Mouse (Mus musculus) G1E (cell line): Measurements from ENCODE around the gene Ksr1. TPM values are rescaled to one million over a fixed set of nuclear protein-coding genes. Genes with fewer than 3 reads are reported as not detected.

Source experiments
- ATAC-seq: 2 replicates; pipeline ENCODE4 v1.8.0; 2016; ENCODE audit warnings: mild to moderate bottlenecking; ENCODE audit not compliant: insufficient number of reproducible peaks, poor library complexity, low FRiP score, severe bottlenecking; ENCODE audit errors: extremely low read depth
- DNase-seq: peaks from one replicate; pipeline ENCODE4 v3.0.0; 2012; ENCODE audit warnings: low spot score
- H3K27me3 ChIP-seq: 2 replicates; pipeline ENCODE4 v1.6.1; 2012; ENCODE audit warnings: mild to moderate bottlenecking, low read length, inconsistent platforms; ENCODE audit not compliant: insufficient read depth
- H3K36me3 ChIP-seq: replicated peaks from 2 replicates; pipeline ENCODE3; 2012; ENCODE audit warnings: mild to moderate bottlenecking, inconsistent platforms
- H3K4me1 ChIP-seq: 2 replicates; pipeline ENCODE4 v1.6.1; 2012; ENCODE audit warnings: low read depth, low read length, inconsistent platforms, mixed read lengths; ENCODE audit not compliant: insufficient read depth
- H3K4me3 ChIP-seq: 2 replicates; pipeline ENCODE4 v1.5.1; 2012; ENCODE audit warnings: low read depth, mild to moderate bottlenecking, inconsistent platforms, low read length, moderate library complexity, mixed read lengths
- H3K9me3 ChIP-seq: replicated peaks from 2 replicates; pipeline ENCODE4 v1.6.1; 2012; ENCODE audit warnings: inconsistent platforms
- CTCF ChIP-seq: IDR thresholded peaks from 2 replicates; pipeline ENCODE4 v1.5.1; 2012; ENCODE audit warnings: low read depth, low read length, inconsistent platforms, mixed read lengths
- GATA1 ChIP-seq: IDR thresholded peaks from 2 replicates; pipeline ENCODE4 v1.6.1; 2012; ENCODE audit warnings: borderline replicate concordance, low read length, inconsistent platforms, mixed read lengths
- GATA2 ChIP-seq: IDR thresholded peaks from 2 replicates; pipeline ENCODE4 v1.6.1; 2012; ENCODE audit warnings: low read depth, low read length, inconsistent platforms, borderline replicate concordance
- POLR2AphosphoS5 ChIP-seq: IDR thresholded peaks from 2 replicates; pipeline ENCODE4 v1.6.1; 2012; ENCODE audit warnings: low read depth, low read length, inconsistent platforms; ENCODE audit not compliant: insufficient replicate concordance
- TAL1 ChIP-seq: conservative IDR thresholded peaks from 2 replicates; pipeline ENCODE4 v1.6.1; 2012; ENCODE audit warnings: low read depth, low read length, inconsistent platforms, mixed read lengths
- polyA plus RNA-seq: library from polyadenylated mRNA; stranded (reverse); fragments of >175 nt; gene quantifications from 2 replicates; pipeline ENCODE4 v1.2.3, GENCODE M21; 2012
- total RNA-seq, 2 experiments: library from RNA; stranded (forward) in 1 of 2; stranded (reverse) in 1 of 2; fragments of 200-1000 nt in 1 of 2; fragments of >200 nt in 1 of 2; fragmentation: Nextera tagmentation in 1 of 2; gene quantifications; 2 replicates each; pipeline ENCODE4 v1.2.3; 2014 to 2017

Gene Ksr1
- total and polyA plus RNA-seq, 3 experiments, result 3.3 to 9.0 (median 3.8) TPM

GRCm38 (mm10) chr11:79144741-79145140, 1.5 kb downstream of the Ksr1 start:
- TF ChIP-seq CTCF (no peak), GATA1 (no peak), GATA2 (no peak), TAL1 (no peak), POLR2AphosphoS5 (no peak)
- no peaks in the 10 kb centered on the region for H3K36me3 ChIP-seq
- H3K4me1 ChIP-seq, result peaks cover 36% of the 10 kb centered on the region
- H3K9me3 ChIP-seq, result no peaks in the 10 kb centered on the region
- no peak overlapping the region for H3K4me3 ChIP-seq
- DNase-seq, result no peak
- H3K27me3 ChIP-seq, result peaks cover 50% of the 10 kb centered on the region
- no peak for ATAC-seq

GRCm38 (mm10) chr11:79144043-79144591, 2.1 kb downstream of the Ksr1 start:
- Histone ChIP-seq H3K36me3 (no peaks in the 10 kb centered on the region), H3K4me3 (no peak overlapping the region), H3K4me1 (peaks cover 36% of the 10 kb centered on the region), H3K9me3 (no peaks in the 10 kb centered on the region), H3K27me3 (peaks cover 44% of the 10 kb centered on the region)
- DNase-seq, result no peak
- TF ChIP-seq CTCF (no peak), GATA1 (no peak), GATA2 (no peak), TAL1 (no peak), POLR2AphosphoS5 (no peak)
- no peak for ATAC-seq

GRCm38 (mm10) chr11:79143322-79143721, 2.9 kb downstream of the Ksr1 start:
- DNase-seq (no peak), ATAC-seq (no peak)
- H3K36me3 ChIP-seq, result no peaks in the 10 kb centered on the region
- H3K4me3 ChIP-seq, result no peak overlapping the region
- peaks cover 39% of the 10 kb centered on the region for H3K27me3 ChIP-seq
- peaks cover 36% of the 10 kb centered on the region for H3K4me1 ChIP-seq
- TF ChIP-seq TAL1 (no peak), CTCF (no peak)
- no peaks in the 10 kb centered on the region for H3K9me3 ChIP-seq

GRCm38 (mm10) chr11:79142381-79142780, 3.8 kb downstream of the Ksr1 start:
- no peak for TF ChIP-seq GATA1
- TF ChIP-seq POLR2AphosphoS5, result no peak
- TF ChIP-seq GATA2, result no peak
- no peak for TF ChIP-seq CTCF
- no peak for TF ChIP-seq TAL1
- ATAC-seq (no peak), DNase-seq (no peak)
- Histone ChIP-seq H3K9me3 (no peaks in the 10 kb centered on the region), H3K36me3 (no peaks in the 10 kb centered on the region), H3K4me3 (no peak overlapping the region), H3K27me3 (peaks cover 34% of the 10 kb centered on the region), H3K4me1 (peaks cover 36% of the 10 kb centered on the region)

GRCm38 (mm10) chr11:79141235-79142109, 4.7 kb downstream of the Ksr1 start:
- Histone ChIP-seq H3K27me3 (peaks cover 30% of the 10 kb centered on the region), H3K36me3 (no peaks in the 10 kb centered on the region), H3K4me1 (peaks cover 34% of the 10 kb centered on the region), H3K4me3 (peak overlapping the region; percentile 56), H3K9me3 (peaks cover 3% of the 10 kb centered on the region)
- DNase-seq (peak; percentile 40), ATAC-seq (no peak; the same call in 1 of the 2 replicates)
- TF ChIP-seq CTCF, result no peak
- no peak for TF ChIP-seq TAL1
- no peak for TF ChIP-seq GATA2
- no peak for TF ChIP-seq GATA1

- no peak overlapping the region for H3K4me3 ChIP-seq
- no peaks in the 10 kb centered on the region for H3K36me3 ChIP-seq
- no peak for DNase-seq
- TF ChIP-seq GATA2 (no peak), TAL1 (no peak), CTCF (no peak), GATA1 (no peak), POLR2AphosphoS5 (no peak)
- ATAC-seq, result no peak
- H3K9me3 ChIP-seq, result peaks cover 4% of the 10 kb centered on the region
- H3K27me3 ChIP-seq, result peaks cover 22% of the 10 kb centered on the region
- peaks cover 25% of the 10 kb centered on the region for H3K4me1 ChIP-seq
These were observed 5.7 kb downstream of the Ksr1 start for GRCm38 (mm10) chr11:79140511-79140888.
